Mouse (Mus musculus) right cerebral cortex, adult 2 months (tissue): ENCODE results near the gene Sla2.
"Not testable (repeated sequence)": the region's sequence is repeated elsewhere in the genome, so short reads cannot be mapped to it uniquely, and the experiment has no call there.

ENCODE experiments used
- DNase-seq, 2 experiments: peaks; one replicate each; pipeline ENCODE4 v3.0.0; 2021 to 2022; ENCODE audit warnings: low spot score in 2 of 2

Gene Sla2

DNA sequence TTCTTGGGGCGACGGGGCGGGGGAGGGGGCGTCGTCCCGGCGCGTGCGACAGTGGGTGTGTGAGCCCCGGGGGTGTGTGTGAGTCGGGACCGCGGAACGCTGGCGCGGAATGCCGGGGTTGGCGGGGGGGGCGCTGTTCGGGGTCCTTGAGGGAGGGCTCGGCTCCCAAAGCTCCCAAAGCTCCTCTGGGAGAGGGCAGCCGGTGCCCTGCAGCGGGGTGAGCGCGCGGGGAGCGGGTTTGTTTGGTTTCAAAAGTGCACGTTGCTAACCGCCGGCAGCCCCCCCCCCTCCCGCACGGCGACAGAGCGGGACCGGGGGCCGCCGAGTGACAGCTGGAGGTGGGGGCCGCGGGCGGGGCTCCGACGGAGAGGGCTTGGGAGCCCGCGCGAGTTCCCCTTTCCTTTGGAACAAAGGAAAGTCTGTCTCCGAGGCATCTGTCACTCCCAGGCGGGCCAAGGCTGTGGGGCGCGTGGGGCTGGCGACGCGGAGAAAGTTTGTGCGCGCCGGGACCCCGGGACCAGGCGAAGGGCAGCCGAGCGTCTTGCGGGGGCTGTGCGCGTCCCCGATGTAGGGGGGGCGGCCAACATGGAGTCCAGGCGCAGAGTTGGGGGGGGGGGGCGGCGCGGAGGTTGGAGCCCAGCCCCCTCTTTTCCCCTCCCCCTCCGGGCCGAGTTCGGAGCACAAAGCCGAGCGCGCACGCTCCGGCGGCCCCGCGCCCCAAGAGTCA is 46.5 kb downstream of the Sla2 start:
- DNase-seq = no peak

DNA sequence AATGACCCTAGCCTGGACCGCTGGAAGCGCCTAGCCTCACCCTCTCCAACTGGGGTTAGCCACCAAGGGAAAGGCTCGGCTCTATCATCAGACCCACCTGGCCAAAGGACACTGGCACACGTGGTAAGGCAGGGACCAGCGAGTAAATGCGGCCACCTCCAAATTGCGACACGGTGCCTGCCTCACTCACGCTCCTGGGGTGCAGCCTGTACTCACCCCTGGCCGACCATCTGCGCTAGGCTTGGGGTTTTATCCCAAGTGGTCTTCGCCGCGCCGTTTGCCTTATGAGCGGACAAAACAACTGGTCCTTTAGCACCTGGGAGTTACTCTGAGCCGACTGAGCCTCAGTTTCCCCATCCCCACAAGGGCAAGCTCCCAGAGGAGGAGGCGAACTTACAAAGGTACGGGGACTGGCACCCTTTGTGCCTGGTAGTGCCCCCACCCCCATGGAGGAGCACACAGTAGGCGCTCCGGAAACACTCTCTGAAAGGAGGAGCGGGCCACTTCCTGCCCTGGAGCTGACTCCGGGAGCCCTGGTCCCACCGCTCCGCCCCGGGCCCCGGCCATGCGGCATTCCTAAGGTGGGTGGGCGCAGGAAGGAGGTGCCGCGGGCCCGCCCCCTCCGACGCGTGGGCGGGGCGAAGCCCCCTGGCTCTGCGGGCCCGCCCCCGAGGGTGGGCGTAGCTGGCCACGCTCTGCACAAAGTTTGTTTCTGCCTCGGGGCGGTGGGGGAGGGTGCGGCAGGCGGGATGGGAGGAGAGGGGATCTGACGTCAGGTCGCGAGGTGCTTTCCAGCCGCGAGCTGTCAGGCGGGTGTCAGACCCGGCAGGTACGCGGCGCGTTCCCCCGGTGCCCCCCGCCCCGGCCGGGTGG is 47.4 kb downstream of the Sla2 start, which contains the start of gene Tgif2:
Gene Tgif2 (plus strand): TSS at position 689 of the 873 bp plus-strand sequence.
- DNase-seq = no peak

DNA sequence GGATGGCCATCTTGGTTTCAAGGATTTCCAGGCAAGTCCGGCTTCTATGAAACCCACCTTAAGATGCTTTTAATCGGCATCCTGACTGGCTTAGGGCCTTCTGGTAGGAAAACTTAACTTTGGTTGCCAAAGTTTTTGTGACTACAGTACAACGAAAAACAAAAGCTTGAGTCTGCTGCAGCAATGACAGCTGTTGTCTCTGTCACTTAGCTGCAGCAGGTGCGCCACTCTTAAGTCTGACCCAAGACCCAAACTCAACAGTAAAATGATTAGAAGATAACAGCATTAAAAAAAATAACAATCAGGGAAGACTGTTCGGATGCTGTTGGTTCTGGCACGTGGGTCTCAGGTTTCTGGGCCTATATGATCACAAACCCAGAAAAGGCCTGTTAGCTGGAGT is 48.2 kb downstream of the Sla2 start:
- no peak for DNase-seq

DNA sequence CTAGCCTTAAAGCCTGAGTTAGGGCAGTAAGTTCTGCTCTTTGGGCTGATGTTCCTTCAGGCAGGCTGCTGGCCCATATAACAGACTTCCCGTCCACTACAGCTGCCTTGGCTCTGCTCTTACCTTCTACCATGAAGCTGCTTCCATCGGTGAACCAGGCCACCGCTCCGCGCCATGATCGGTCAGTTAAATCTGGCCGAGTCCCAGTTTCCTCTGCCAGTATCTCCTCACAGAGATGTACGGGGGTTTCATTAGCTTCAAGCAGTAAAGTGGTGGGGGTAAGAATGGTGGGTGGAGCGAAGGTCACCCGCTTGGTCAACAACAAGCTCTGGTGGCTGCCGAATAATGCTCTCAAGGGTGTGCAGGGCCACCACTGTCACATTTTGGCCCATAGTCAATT is 52.7 kb downstream of the Sla2 start:
- DNase-seq = no peak

DNA sequence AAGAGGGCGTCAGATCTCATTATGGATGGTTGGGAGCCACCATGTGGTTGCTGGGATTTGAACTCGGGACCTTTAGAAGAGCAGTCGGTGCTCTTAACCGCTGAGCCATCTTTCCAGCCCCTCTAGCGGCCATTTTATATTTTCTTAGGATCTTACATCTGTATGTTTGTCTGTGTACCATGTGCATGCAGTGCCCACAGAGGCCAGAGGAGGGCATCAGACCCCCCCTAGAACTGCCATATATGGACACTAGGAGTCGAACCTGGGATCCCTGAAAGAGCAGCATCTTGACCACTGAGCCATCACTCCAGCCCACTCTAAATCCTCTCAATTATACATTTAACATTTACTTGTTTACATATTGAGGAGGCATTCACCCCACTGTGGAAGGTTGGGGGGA is 61.9 kb downstream of the Sla2 start:
- not testable (repeated sequence) for DNase-seq
